Mouse (Mus musculus): ENCODE results near the gene Atf1. TPM values are rescaled to one million over a fixed set of nuclear protein-coding genes. Genes with fewer than 3 reads are reported as not detected.
"Not testable (repeated sequence)": the region's sequence is repeated elsewhere in the genome, so short reads cannot be mapped to it uniquely, and the experiment has no call there.

Atf1 gene
- total RNA-seq, 1 experiment: 47.2 TPM

- no peak for DNase-seq (ENCODE audit: low read depth, low spot score)
- in situ Hi-C loops (cut with MboI; ENCODE audit: low sequenced_read_pairs in 2 of 2, unreplicated experiment in 2 of 2): no loop called here
- Histone ChIP-seq H3K27ac (ENCODE audit: insufficient read depth, low read depth, low read length, poor library complexity, severe bottlenecking) (peak overlapping the region; percentile 99), H3K9me3 (ENCODE audit: control insufficient read depth, insufficient read depth, low read depth, low read length) (peaks cover 2% of the 10 kb centered on the region; the same call in 1 of the 2 replicates), H3K36me3 (ENCODE audit: control insufficient read depth, insufficient read depth, low read length, poor library complexity, severe bottlenecking) (peaks cover 9% of the 10 kb centered on the region; the same call in 1 of the 2 replicates), H3K9ac (ENCODE audit: insufficient read depth, low read depth, low read length, poor library complexity, severe bottlenecking) (peak overlapping the region; percentile 94), H3K4me1 (ENCODE audit: control insufficient read depth in 2 of 2, insufficient read depth in 2 of 2, low read length in 2 of 2, poor library complexity in 1 of 2) (peaks cover 2 to 5% of the 10 kb centered on the region in 2 experiments; a peak in 3 of 4 replicates), H3K4me3 (ENCODE audit: insufficient read depth in 1 of 2, low read depth in 1 of 2, low read length in 2 of 2, poor library complexity in 1 of 2, severe bottlenecking in 1 of 2) (peak overlapping the region; percentile 73 to 82)
- TF ChIP-seq MAFK (IDR thresholded peaks at IDR 0.05; ENCODE audit: insufficient read depth, low read depth, low read length) (no peak), CHD2 (IDR thresholded peaks at IDR 0.05; ENCODE audit: low read depth, low read length) (no peak), ZC3H11A (IDR thresholded peaks at IDR 0.05; ENCODE audit: borderline replicate concordance, low read depth, low read length) (no peak), HCFC1 (IDR thresholded peaks at IDR 0.05; ENCODE audit: borderline replicate concordance, insufficient read depth, low read length) (no peak), ZNF384 (IDR thresholded peaks at IDR 0.05; ENCODE audit: low read depth, low read length) (no peak)
Measured at GRCm38 (mm10) chr15:100271411-100271810, 43.8 kb downstream of the Atf1 start.

DNA sequence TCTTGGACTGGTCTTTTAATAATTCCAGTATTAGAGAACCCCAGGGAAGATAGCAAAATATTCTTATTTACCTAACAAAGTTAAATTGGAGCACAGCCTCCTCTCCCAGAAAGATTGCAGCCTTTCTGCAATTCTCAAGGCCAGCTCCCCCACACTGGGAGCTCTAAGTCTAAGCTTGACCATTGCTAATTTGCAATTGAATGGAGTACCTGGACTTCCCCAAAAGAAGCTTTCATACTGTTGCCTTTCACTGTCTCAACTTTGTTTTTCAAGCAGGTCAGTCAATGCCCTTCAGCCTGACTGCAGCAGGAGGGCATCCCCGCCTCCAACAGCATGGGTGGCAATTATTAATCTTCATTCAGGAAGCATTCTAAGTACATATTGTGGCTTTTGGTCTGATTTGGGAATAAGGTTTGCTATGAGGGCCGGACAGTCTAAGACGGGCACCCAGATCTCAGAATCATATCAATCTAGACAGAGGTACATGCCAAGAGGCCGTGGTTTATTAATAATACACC is 46.2 kb downstream of the Atf1 start:
- H3K9me3 ChIP-seq (ENCODE audit: control insufficient read depth, insufficient read depth, low read depth, low read length); H3K36me3 ChIP-seq (ENCODE audit: control insufficient read depth, insufficient read depth, low read length, poor library complexity, severe bottlenecking); DNase-seq (ENCODE audit: low read depth, low spot score); in situ Hi-C loops (cut with MboI; ENCODE audit: low sequenced_read_pairs in 2 of 2, unreplicated experiment in 2 of 2): not testable (repeated sequence)
- Histone ChIP-seq H3K4me3 (ENCODE audit: insufficient read depth in 1 of 2, low read depth in 1 of 2, low read length in 2 of 2, poor library complexity in 1 of 2, severe bottlenecking in 1 of 2) (peak overlapping the region; percentile 48 to 49; a peak in 3 of 4 replicates), H3K9ac (ENCODE audit: insufficient read depth, low read depth, low read length, poor library complexity, severe bottlenecking) (peak overlapping the region; percentile 28; the same call in 1 of the 2 replicates), H3K27ac (ENCODE audit: insufficient read depth, low read depth, low read length, poor library complexity, severe bottlenecking) (peak overlapping the region; percentile 94), H3K4me1 (ENCODE audit: control insufficient read depth in 2 of 2, insufficient read depth in 2 of 2, low read length in 2 of 2, poor library complexity in 1 of 2) (peaks cover 8 to 10% of the 10 kb centered on the region in 2 experiments)

- TF ChIP-seq CHD2 (IDR thresholded peaks at IDR 0.05; ENCODE audit: low read depth, low read length): no peak
- TF ChIP-seq ZC3H11A (IDR thresholded peaks at IDR 0.05; ENCODE audit: borderline replicate concordance, low read depth, low read length): no peak
- no peak for TF ChIP-seq MAFK (IDR thresholded peaks at IDR 0.05; ENCODE audit: insufficient read depth, low read depth, low read length)
- no peak for TF ChIP-seq HCFC1 (IDR thresholded peaks at IDR 0.05; ENCODE audit: borderline replicate concordance, insufficient read depth, low read length)
- TF ChIP-seq ZNF384 (IDR thresholded peaks at IDR 0.05; ENCODE audit: low read depth, low read length): no peak
- in situ Hi-C loops (cut with MboI; ENCODE audit: low sequenced_read_pairs in 2 of 2, unreplicated experiment in 2 of 2): no loop called here
- Histone ChIP-seq H3K36me3 (ENCODE audit: control insufficient read depth, insufficient read depth, low read length, poor library complexity, severe bottlenecking) (peaks cover 4% of the 10 kb centered on the region; the same call in 1 of the 2 replicates), H3K4me3 (ENCODE audit: insufficient read depth in 1 of 2, low read depth in 1 of 2, low read length in 2 of 2, poor library complexity in 1 of 2, severe bottlenecking in 1 of 2) (peak overlapping the region; percentile 2 to 10; a peak in 2 of 4 replicates), H3K9ac (ENCODE audit: insufficient read depth, low read depth, low read length, poor library complexity, severe bottlenecking) (peak overlapping the region; percentile 72; the same call in 1 of the 2 replicates), H3K27ac (ENCODE audit: insufficient read depth, low read depth, low read length, poor library complexity, severe bottlenecking) (peak overlapping the region; percentile 100), H3K4me1 (ENCODE audit: control insufficient read depth in 2 of 2, insufficient read depth in 2 of 2, low read length in 2 of 2, poor library complexity in 1 of 2) (peaks cover 8 to 10% of the 10 kb centered on the region in 2 experiments), H3K9me3 (ENCODE audit: control insufficient read depth, insufficient read depth, low read depth, low read length) (no peaks in the 10 kb centered on the region)
- DNase-seq (ENCODE audit: low read depth, low spot score): no peak
Measured at GRCm38 (mm10) chr15:100274790-100275559, 47.4 kb downstream of the Atf1 start.

GRCm38 (mm10) chr15:100276403-100276802 is 48.8 kb downstream of the Atf1 start:
- H3K4me1 ChIP-seq (ENCODE audit: control insufficient read depth in 2 of 2, insufficient read depth in 2 of 2, low read length in 2 of 2, poor library complexity in 1 of 2): peaks cover 10% of the 10 kb centered on the region in 2 experiments
- peak overlapping the region; percentile 29; the same call in 1 of the 2 replicates for H3K9ac ChIP-seq (ENCODE audit: insufficient read depth, low read depth, low read length, poor library complexity, severe bottlenecking)
- peaks cover 4% of the 10 kb centered on the region; the same call in 1 of the 2 replicates for H3K36me3 ChIP-seq (ENCODE audit: control insufficient read depth, insufficient read depth, low read length, poor library complexity, severe bottlenecking)
- TF ChIP-seq MAFK (IDR thresholded peaks at IDR 0.05; ENCODE audit: insufficient read depth, low read depth, low read length): peak; percentile 90
- TF ChIP-seq ZC3H11A (IDR thresholded peaks at IDR 0.05; ENCODE audit: borderline replicate concordance, low read depth, low read length): no peak
- no peak for DNase-seq (ENCODE audit: low read depth, low spot score)
- no peaks in the 10 kb centered on the region for H3K9me3 ChIP-seq (ENCODE audit: control insufficient read depth, insufficient read depth, low read depth, low read length)
- peak overlapping the region in 1 of 2 experiments; percentile 13; a peak in 1 of 4 replicates for H3K4me3 ChIP-seq (ENCODE audit: insufficient read depth in 1 of 2, low read depth in 1 of 2, low read length in 2 of 2, poor library complexity in 1 of 2, severe bottlenecking in 1 of 2)
- in situ Hi-C loops (cut with MboI; ENCODE audit: low sequenced_read_pairs in 2 of 2, unreplicated experiment in 2 of 2): no loop called here
- H3K27ac ChIP-seq (ENCODE audit: insufficient read depth, low read depth, low read length, poor library complexity, severe bottlenecking): peak overlapping the region; percentile 100
